Mouse (Mus musculus) ES-Bruce4 (cell line): ENCODE measurements around the gene Dnaja4. TPM values are rescaled to one million over a fixed set of nuclear protein-coding genes. Genes with fewer than 3 reads are reported as not detected.

Source experiments
- H3K27ac ChIP-seq: 2 replicates; pipeline ENCODE4 v1.5.1; 2012; ENCODE audit warnings: low read length, inconsistent platforms; ENCODE audit not compliant: insufficient read depth
- H3K27me3 ChIP-seq: 2 replicates; pipeline ENCODE4 v1.6.1; 2012; ENCODE audit warnings: mild to moderate bottlenecking, low read length, inconsistent platforms; ENCODE audit not compliant: control insufficient read depth, poor library complexity, insufficient read depth, severe bottlenecking
- H3K36me3 ChIP-seq: 2 replicates; pipeline ENCODE4 v1.6.1; 2012; ENCODE audit warnings: inconsistent platforms, mild to moderate bottlenecking, low read length, moderate library complexity; ENCODE audit not compliant: control insufficient read depth, poor library complexity, insufficient read depth, severe bottlenecking
- H3K4me1 ChIP-seq: one replicate; pipeline ENCODE4 v1.8.1; 2011; ENCODE audit warnings: low read length; ENCODE audit not compliant: control insufficient read depth, insufficient read depth
- H3K4me3 ChIP-seq: 2 replicates; pipeline ENCODE4 v1.5.1; 2011; ENCODE audit warnings: low read depth, mild to moderate bottlenecking, low read length
- H3K9ac ChIP-seq: 2 replicates; pipeline ENCODE4 v1.6.1; 2012; ENCODE audit warnings: low read depth, mild to moderate bottlenecking, inconsistent platforms; ENCODE audit not compliant: poor library complexity, severe bottlenecking
- H3K9me3 ChIP-seq: replicated peaks from 2 replicates; pipeline ENCODE4 v1.6.1; 2012; ENCODE audit warnings: mild to moderate bottlenecking, low read length, inconsistent platforms; ENCODE audit not compliant: control insufficient read depth, poor library complexity, insufficient read depth, severe bottlenecking
- CTCF ChIP-seq: IDR thresholded peaks from one replicate; pipeline ENCODE4 v1.8.1; 2011; ENCODE audit warnings: low read depth, low read length
- EP300 ChIP-seq: IDR thresholded peaks from 2 replicates; pipeline ENCODE4 v1.6.1; 2011; ENCODE audit warnings: low read depth, low read length; ENCODE audit not compliant: insufficient read depth
- POLR2A ChIP-seq: IDR thresholded peaks from one replicate; pipeline ENCODE4 v1.8.1; 2011; ENCODE audit warnings: low read length; ENCODE audit not compliant: insufficient read depth
- polyA plus RNA-seq: library from polyadenylated mRNA; stranded (reverse); fragments of >200 nt; gene quantifications from 2 replicates; pipeline ENCODE4 v1.2.4, GENCODE M21; 2011; ENCODE audit warnings: low read depth; ENCODE audit not compliant: missing spikeins, insufficient read depth, insufficient read length

Gene Dnaja4
- polyA plus RNA-seq, 1 experiment, result 4.4 TPM

DNA sequence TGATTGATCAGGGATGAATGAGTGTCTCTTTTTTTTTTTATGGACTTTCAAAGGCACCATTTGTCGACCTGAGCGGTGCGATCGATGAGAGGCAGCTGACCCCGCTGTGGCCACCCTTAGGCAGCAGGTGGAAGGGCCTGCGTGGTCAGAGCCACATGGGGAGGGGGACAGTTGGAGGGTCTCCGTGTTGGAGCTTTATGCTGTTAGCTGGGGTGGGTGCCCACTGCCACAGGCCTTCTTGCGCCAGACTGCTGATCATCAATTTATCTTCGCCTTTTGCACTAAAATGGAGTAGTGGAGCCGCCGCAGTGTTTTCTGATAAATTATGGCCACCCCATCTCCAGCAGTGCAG is 54.2 kb downstream of the Dnaja4 start:
- no peak overlapping the region for H3K27ac ChIP-seq
- no peaks in the 10 kb centered on the region for H3K4me1 ChIP-seq
- no peak overlapping the region for H3K9ac ChIP-seq
- H3K4me3 ChIP-seq, result no peak overlapping the region
- H3K9me3 ChIP-seq, result no peaks in the 10 kb centered on the region
- no peaks in the 10 kb centered on the region for H3K27me3 ChIP-seq
- H3K36me3 ChIP-seq, result no peaks in the 10 kb centered on the region
- TF ChIP-seq CTCF, result no peak
- TF ChIP-seq EP300, result no peak
- no peak for TF ChIP-seq POLR2A

- no peak overlapping the region for H3K27ac ChIP-seq
- H3K4me1 ChIP-seq, result no peaks in the 10 kb centered on the region
- peaks cover under 1% of the 10 kb centered on the region; the same call in 1 of the 2 replicates for H3K27me3 ChIP-seq
- no peak overlapping the region for H3K4me3 ChIP-seq
- no peak for TF ChIP-seq POLR2A
- TF ChIP-seq EP300, result no peak
- TF ChIP-seq CTCF, result no peak
- H3K9ac ChIP-seq, result no peak overlapping the region
- H3K9me3 ChIP-seq, result 0 out of 2 replicates have a peak, but pooled peaks cover 5% of the 10 kb centered on the region
- H3K36me3 ChIP-seq, result no peaks in the 10 kb centered on the region
These were observed 60.9 kb downstream of the Dnaja4 start for GRCm38 (mm10) chr9:54759592-54759991.

DNA sequence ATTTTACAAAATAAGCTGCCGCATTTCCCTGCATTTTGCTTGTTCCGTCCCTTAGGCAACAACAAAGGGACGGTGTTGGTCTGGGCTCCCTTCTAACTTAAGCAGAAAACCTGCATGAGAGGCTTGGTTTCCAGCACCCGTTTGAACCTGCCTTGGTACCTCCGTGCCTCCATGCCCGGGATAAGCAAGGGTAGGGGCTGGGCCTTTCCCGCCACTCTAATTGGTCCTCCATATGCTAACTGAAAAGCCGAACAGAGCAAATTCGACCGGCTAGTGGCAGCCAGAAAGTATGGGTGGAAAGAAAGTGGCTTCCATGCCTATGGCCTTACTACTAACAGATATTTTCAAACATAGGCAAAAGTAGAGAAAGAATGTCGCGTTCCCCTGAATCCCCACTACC is 65.4 kb downstream of the Dnaja4 start:
- Histone ChIP-seq H3K9ac (peak overlapping the region; percentile 59), H3K4me3 (peak overlapping the region; percentile 82), H3K36me3 (no peaks in the 10 kb centered on the region), H3K4me1 (no peaks in the 10 kb centered on the region), H3K27ac (no peak overlapping the region), H3K27me3 (peaks cover 14% of the 10 kb centered on the region), H3K9me3 (0 out of 2 replicates have a peak, but pooled peaks cover 5% of the 10 kb centered on the region)
- TF ChIP-seq POLR2A (no peak), EP300 (no peak), CTCF (no peak)

GRCm38 (mm10) chr9:54764561-54765217 is 66.0 kb downstream of the Dnaja4 start, which contains the start of gene Crabp1:
Gene Crabp1 (plus strand): TSS chr9:54764748.
- Histone ChIP-seq H3K9me3 (0 out of 2 replicates have a peak, but pooled peaks cover 5% of the 10 kb centered on the region), H3K27me3 (peaks cover 14% of the 10 kb centered on the region), H3K4me1 (no peaks in the 10 kb centered on the region), H3K4me3 (peak within 1 kb of the TSS; percentile 82), H3K27ac (no peak within 1 kb of the TSS), H3K9ac (peak within 1 kb of the TSS; percentile 59), H3K36me3 (no peaks in the 10 kb centered on the region)
- TF ChIP-seq EP300 (no peak), POLR2A (no peak), CTCF (no peak)

DNA sequence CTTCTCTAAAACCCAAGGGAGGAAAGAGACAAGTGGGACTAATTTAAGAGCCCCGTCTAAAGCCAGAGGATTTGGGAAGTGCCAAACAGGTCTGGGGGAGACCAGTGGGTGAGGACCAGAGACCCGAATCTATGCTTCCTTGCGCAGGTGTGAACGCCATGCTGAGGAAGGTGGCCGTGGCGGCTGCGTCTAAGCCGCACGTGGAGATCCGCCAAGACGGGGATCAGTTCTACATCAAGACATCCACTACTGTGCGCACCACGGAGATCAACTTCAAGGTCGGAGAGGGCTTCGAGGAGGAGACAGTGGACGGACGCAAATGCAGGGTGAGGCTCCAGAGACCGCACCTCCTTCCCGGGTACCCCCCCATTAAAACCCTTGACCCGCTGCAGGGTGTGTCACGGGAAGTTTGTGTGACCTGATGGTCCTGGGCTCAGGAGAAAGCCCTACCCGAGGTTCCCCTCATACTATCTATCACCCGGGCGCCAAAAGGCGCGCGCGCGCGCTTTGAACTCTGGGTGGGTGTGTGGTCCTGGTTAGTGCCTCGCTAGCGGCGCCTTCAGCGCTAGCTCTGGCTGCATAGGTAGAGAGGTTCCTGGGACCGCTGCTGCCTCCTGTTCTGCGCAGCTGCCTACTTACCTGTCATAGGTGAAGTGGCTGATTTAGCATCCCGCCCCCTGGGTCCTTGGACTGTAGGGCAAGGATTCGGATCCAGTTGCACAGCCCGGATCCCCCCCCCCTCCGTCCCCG is 66.8 kb downstream of the Dnaja4 start:
- H3K36me3 ChIP-seq, result no peaks in the 10 kb centered on the region
- no peak overlapping the region for H3K27ac ChIP-seq
- H3K4me3 ChIP-seq, result peak overlapping the region; percentile 82
- peak overlapping the region; percentile 59 for H3K9ac ChIP-seq
- H3K27me3 ChIP-seq, result peaks cover 14% of the 10 kb centered on the region
- 0 out of 2 replicates have a peak, but pooled peaks cover 5% of the 10 kb centered on the region for H3K9me3 ChIP-seq
- H3K4me1 ChIP-seq, result no peaks in the 10 kb centered on the region
- TF ChIP-seq POLR2A (no peak), EP300 (no peak), CTCF (no peak)

Other genes starting within 250 kb of the Dnaja4 start
- 11.4 and 15.9 TPM in 2 replicates for gene Dmxl2, start 197.2 kb upstream of the Dnaja4 start, polyA plus RNA-seq
- not detected in 2 replicates for gene Sh2d7, start 159.9 kb upstream of the Dnaja4 start, polyA plus RNA-seq
- gene Cib2, start 138.7 kb upstream of the Dnaja4 start, polyA plus RNA-seq, result 4.6 and 4.8 TPM in 2 replicates
- gene Idh3a, start 112.5 kb upstream of the Dnaja4 start, polyA plus RNA-seq, result 134 and 140 TPM in 2 replicates
- 0.61 TPM in 1 of 2 replicates, not detected in the other for gene Acsbg1, start 37.0 kb upstream of the Dnaja4 start, polyA plus RNA-seq
- gene Wdr61, start 35.6 kb downstream of the Dnaja4 start, polyA plus RNA-seq, result 108 and 109 TPM in 2 replicates
- 13.5 and 21.8 TPM in 2 replicates for gene Crabp1, start 65.9 kb downstream of the Dnaja4 start, polyA plus RNA-seq
- gene Ireb2, start 164.9 kb downstream of the Dnaja4 start, polyA plus RNA-seq, result 114 and 126 TPM in 2 replicates
- gene Hykk, start 218.4 kb downstream of the Dnaja4 start, polyA plus RNA-seq, result 5.2 and 5.5 TPM in 2 replicates